Mouse (Mus musculus): ENCODE measurements around the gene Dlg5. TPM values are rescaled to one million over a fixed set of nuclear protein-coding genes. Genes with fewer than 3 reads are reported as not detected.

Gene Dlg5
- polyA plus RNA-seq, 2 experiments: 42.6 to 83.5 TPM

- Histone ChIP-seq H3K27ac (replicated peaks; ENCODE audit: low read depth, low read length) (no peak overlapping the region), H3K27me3 (ENCODE audit: control insufficient read depth, insufficient read depth, low read length) (no peaks in the 10 kb centered on the region), H3K4me1 (ENCODE audit: control insufficient read depth, insufficient read depth, low read length) (peaks cover 19% of the 10 kb centered on the region), H3K9ac (ENCODE audit: low read depth, low read length, severe bottlenecking) (no peak overlapping the region), H3K4me3 (replicated peaks; ENCODE audit: low read length) (no peak overlapping the region), H3K36me3 (ENCODE audit: control insufficient read depth, insufficient read depth, low read length) (peaks cover 4% of the 10 kb centered on the region), H3K9me3 (ENCODE audit: control insufficient read depth, low read length) (no peaks in the 10 kb centered on the region), H3K4me2 (replicated peaks; ENCODE audit: low read depth, low read length, severe bottlenecking) (no peak overlapping the region)
- ATAC-seq (ENCODE audit: low FRiP score, low read depth) (no peak), DNase-seq (ENCODE audit: low spot score) (no peak)
- no peak for TF ChIP-seq POLR2A (IDR thresholded peaks at IDR 0.05; ENCODE audit: borderline replicate concordance, extremely low read depth, insufficient read depth, insufficient read length)
- WGBS: 98% methylated on average over 3 of the region's 3 CpGs
Measured at GRCm38 (mm10) chr14:24235954-24236353, 9.8 kb downstream of the Dlg5 start.

- H3K9ac ChIP-seq (ENCODE audit: low read depth, low read length, severe bottlenecking): no peak overlapping the region
- H3K4me1 ChIP-seq (ENCODE audit: control insufficient read depth, insufficient read depth, low read length): peaks cover 22% of the 10 kb centered on the region
- no peaks in the 10 kb centered on the region for H3K27me3 ChIP-seq (ENCODE audit: control insufficient read depth, insufficient read depth, low read length)
- no peak overlapping the region for H3K27ac ChIP-seq (replicated peaks; ENCODE audit: low read depth, low read length)
- no peak overlapping the region for H3K4me3 ChIP-seq (replicated peaks; ENCODE audit: low read length)
- DNase-seq (ENCODE audit: low spot score) (no peak), ATAC-seq (ENCODE audit: low FRiP score, low read depth) (no peak)
- 64% methylated on average over 2 of the region's 2 CpGs for WGBS
- H3K36me3 ChIP-seq (ENCODE audit: control insufficient read depth, insufficient read depth, low read length): no peaks in the 10 kb centered on the region; the same call in none of the 2 replicates
- H3K9me3 ChIP-seq (ENCODE audit: control insufficient read depth, low read length): no peaks in the 10 kb centered on the region
- TF ChIP-seq POLR2A (IDR thresholded peaks at IDR 0.05; ENCODE audit: borderline replicate concordance, extremely low read depth, insufficient read depth, insufficient read length): no peak
- no peak overlapping the region for H3K4me2 ChIP-seq (replicated peaks; ENCODE audit: low read depth, low read length, severe bottlenecking)
Measured at GRCm38 (mm10) chr14:24234411-24234810, 11.3 kb downstream of the Dlg5 start.

- no peaks in the 10 kb centered on the region for H3K9me3 ChIP-seq (ENCODE audit: control insufficient read depth, low read length)
- H3K27me3 ChIP-seq (ENCODE audit: control insufficient read depth, insufficient read depth, low read length): no peaks in the 10 kb centered on the region
- H3K36me3 ChIP-seq (ENCODE audit: control insufficient read depth, insufficient read depth, low read length): no peaks in the 10 kb centered on the region; the same call in none of the 2 replicates
- H3K4me3 ChIP-seq (replicated peaks; ENCODE audit: low read length): no peak overlapping the region
- no peak overlapping the region for H3K9ac ChIP-seq (ENCODE audit: low read depth, low read length, severe bottlenecking)
- DNase-seq (ENCODE audit: low spot score) (no peak), ATAC-seq (ENCODE audit: low FRiP score, low read depth) (peak; percentile 65; the same call in 1 of the 2 replicates)
- no peak for TF ChIP-seq POLR2A (IDR thresholded peaks at IDR 0.05; ENCODE audit: borderline replicate concordance, extremely low read depth, insufficient read depth, insufficient read length)
- no peak overlapping the region for H3K4me2 ChIP-seq (replicated peaks; ENCODE audit: low read depth, low read length, severe bottlenecking)
- 55% methylated on average over 11 of the region's 12 CpGs for WGBS
- peaks cover 18% of the 10 kb centered on the region for H3K4me1 ChIP-seq (ENCODE audit: control insufficient read depth, insufficient read depth, low read length)
- peak overlapping the region; percentile 52; the same call in 1 of the 2 replicates for H3K27ac ChIP-seq (replicated peaks; ENCODE audit: low read depth, low read length)
Measured at GRCm38 (mm10) chr14:24232641-24233633, 12.8 kb downstream of the Dlg5 start.

GRCm38 (mm10) chr14:24228549-24228948 lies 17.2 kb downstream of the Dlg5 start:
- TF ChIP-seq POLR2A (IDR thresholded peaks at IDR 0.05; ENCODE audit: borderline replicate concordance, extremely low read depth, insufficient read depth, insufficient read length): no peak
- peaks cover 5% of the 10 kb centered on the region for H3K36me3 ChIP-seq (ENCODE audit: control insufficient read depth, insufficient read depth, low read length)
- H3K4me3 ChIP-seq (replicated peaks; ENCODE audit: low read length): no peak overlapping the region
- H3K27me3 ChIP-seq (ENCODE audit: control insufficient read depth, insufficient read depth, low read length): no peaks in the 10 kb centered on the region
- no peak for DNase-seq (ENCODE audit: low spot score)
- WGBS: 73% methylated on average over 6 of the region's 6 CpGs
- ATAC-seq (ENCODE audit: low FRiP score, low read depth): no peak
- no peak overlapping the region for H3K4me2 ChIP-seq (replicated peaks; ENCODE audit: low read depth, low read length, severe bottlenecking)
- no peak overlapping the region for H3K27ac ChIP-seq (replicated peaks; ENCODE audit: low read depth, low read length)
- H3K9me3 ChIP-seq (ENCODE audit: control insufficient read depth, low read length): no peaks in the 10 kb centered on the region
- H3K4me1 ChIP-seq (ENCODE audit: control insufficient read depth, insufficient read depth, low read length): peaks cover 16% of the 10 kb centered on the region; the same call in 1 of the 2 replicates
- no peak overlapping the region for H3K9ac ChIP-seq (ENCODE audit: low read depth, low read length, severe bottlenecking)

- H3K27ac ChIP-seq (replicated peaks; ENCODE audit: low read depth, low read length): no peak overlapping the region
- no peak for TF ChIP-seq POLR2A (IDR thresholded peaks at IDR 0.05; ENCODE audit: borderline replicate concordance, extremely low read depth, insufficient read depth, insufficient read length)
- ATAC-seq (ENCODE audit: low FRiP score, low read depth) (no peak), DNase-seq (ENCODE audit: low spot score) (no peak)
- peaks cover 5% of the 10 kb centered on the region; the same call in 1 of the 2 replicates for H3K36me3 ChIP-seq (ENCODE audit: control insufficient read depth, insufficient read depth, low read length)
- H3K4me3 ChIP-seq (replicated peaks; ENCODE audit: low read length): no peak overlapping the region
- WGBS: 91% methylated on average over 8 of the region's 8 CpGs
- H3K4me2 ChIP-seq (replicated peaks; ENCODE audit: low read depth, low read length, severe bottlenecking): no peak overlapping the region
- H3K27me3 ChIP-seq (ENCODE audit: control insufficient read depth, insufficient read depth, low read length): no peaks in the 10 kb centered on the region
- H3K9ac ChIP-seq (ENCODE audit: low read depth, low read length, severe bottlenecking): no peak overlapping the region
- no peaks in the 10 kb centered on the region for H3K9me3 ChIP-seq (ENCODE audit: control insufficient read depth, low read length)
- peaks cover 9% of the 10 kb centered on the region; the same call in 1 of the 2 replicates for H3K4me1 ChIP-seq (ENCODE audit: control insufficient read depth, insufficient read depth, low read length)
Measured at GRCm38 (mm10) chr14:24227015-24227414, 18.7 kb downstream of the Dlg5 start.

Data from limb, embryonic 14.5 days (tissue).